Mouse (Mus musculus) lung, embryonic 14.5 days (tissue): ENCODE results near the gene Galnt10. TPM values are rescaled to one million over a fixed set of nuclear protein-coding genes. Genes with fewer than 3 reads are reported as not detected.

Source experiments
- ATAC-seq: fragments of 200-750 bp; cut with Nextera tagmentation; 2 replicates; pipeline ENCODE4 v1.8.0; 2017; ENCODE audit warnings: mild to moderate bottlenecking, moderate TSS enrichment, moderate library complexity; ENCODE audit not compliant: insufficient read depth
- DNase-seq: peaks from one replicate; pipeline ENCODE4 v3.0.0-alpha.2; 2015
- H3K27ac ChIP-seq: fragments of 300-500 bp; sonication (generic); 2 replicates; pipeline ENCODE4 v1.5.1; 2014; ENCODE audit warnings: low read depth, mild to moderate bottlenecking, moderate library complexity
- H3K27me3 ChIP-seq: fragments of 300-500 bp; sonication (generic); 2 replicates; pipeline ENCODE4 v1.6.1; 2014; ENCODE audit warnings: low read length, control low read depth; ENCODE audit not compliant: insufficient read depth
- H3K36me3 ChIP-seq: fragments of 300-500 bp; sonication (generic); 2 replicates; pipeline ENCODE4 v1.6.1; 2014; ENCODE audit warnings: control low read depth; ENCODE audit not compliant: insufficient read depth
- H3K4me1 ChIP-seq: fragments of 300-500 bp; sonication (generic); 2 replicates; pipeline ENCODE4 v1.6.1; 2014; ENCODE audit warnings: antibody characterized with exemption, control low read depth; ENCODE audit not compliant: insufficient read depth
- H3K4me2 ChIP-seq: fragments of 300-500 bp; sonication (generic); 2 replicates; pipeline ENCODE4 v1.6.1; 2014; ENCODE audit warnings: mild to moderate bottlenecking
- H3K4me3 ChIP-seq: fragments of 300-500 bp; sonication (generic); 2 replicates; pipeline ENCODE4 v1.5.1; 2014; ENCODE audit warnings: low read depth, low read length
- H3K9ac ChIP-seq: fragments of 300-500 bp; sonication (generic); 2 replicates; pipeline ENCODE4 v1.6.1; 2014
- H3K9me3 ChIP-seq: fragments of 300-500 bp; sonication (generic); 2 replicates; pipeline ENCODE4 v1.6.1; 2016; ENCODE audit warnings: low read depth, low read length, control low read depth
- CTCF ChIP-seq: IDR thresholded peaks from 2 replicates; pipeline ENCODE4 v1.5.1; 2016; ENCODE audit warnings: antibody characterized with exemption, low read depth
- WGBS: fragments of 180-500 bp; shearing (Covaris S2); extraction: QIAGEN DNeasy Blood & Tissue Kit; methylation state at CpG from one replicate; pipeline ENCODE4 v1.1.7; 2014; 5-methylcytosine and 5-hydroxymethylcytosine counted together
- polyA plus RNA-seq: library from polyadenylated mRNA; unstranded; fragments of >200 nt; fragmentation: Nextera tagmentation; extraction: Ambion mirVana; gene quantifications from 2 replicates; pipeline ENCODE4 v1.2.1, GENCODE M21; 2014

The Galnt10 gene
- polyA plus RNA-seq, 1 experiment from 2014 or later, result 11.9 TPM

GRCm38 (mm10) chr11:57753538-57754203, 108.4 kb downstream of the Galnt10 start:
- Histone ChIP-seq H3K4me1 (no peaks in the 10 kb centered on the region), H3K4me3 (no peak overlapping the region), H3K9ac (no peak overlapping the region), H3K9me3 (no peaks in the 10 kb centered on the region), H3K27me3 (no peaks in the 10 kb centered on the region), H3K36me3 (no peaks in the 10 kb centered on the region), H3K27ac (no peak overlapping the region), H3K4me2 (no peak overlapping the region)
- DNase-seq (no peak), ATAC-seq (no peak)
- TF ChIP-seq CTCF, result no peak
- 46% methylated on average over 14 of the region's 14 CpGs for WGBS

- H3K27ac ChIP-seq, result no peak overlapping the region
- no peak for DNase-seq
- TF ChIP-seq CTCF, result no peak
- H3K4me3 ChIP-seq, result no peak overlapping the region
- H3K27me3 ChIP-seq, result no peaks in the 10 kb centered on the region
- no peak for ATAC-seq
- H3K4me2 ChIP-seq, result no peak overlapping the region
- no peaks in the 10 kb centered on the region for H3K36me3 ChIP-seq
- no peak overlapping the region for H3K9ac ChIP-seq
- WGBS, result 58% methylated on average over 9 of the region's 9 CpGs
- no peaks in the 10 kb centered on the region for H3K9me3 ChIP-seq
- no peaks in the 10 kb centered on the region for H3K4me1 ChIP-seq
Observed at GRCm38 (mm10) chr11:57758621-57759020, 113.4 kb downstream of the Galnt10 start.

GRCm38 (mm10) chr11:57760509-57761058, 115.3 kb downstream of the Galnt10 start:
- Histone ChIP-seq H3K4me1 (no peaks in the 10 kb centered on the region), H3K9ac (no peak overlapping the region), H3K27me3 (no peaks in the 10 kb centered on the region), H3K9me3 (no peaks in the 10 kb centered on the region), H3K36me3 (no peaks in the 10 kb centered on the region), H3K27ac (no peak overlapping the region), H3K4me3 (no peak overlapping the region), H3K4me2 (no peak overlapping the region)
- no peak for TF ChIP-seq CTCF
- no peak for ATAC-seq
- 13% methylated on average over 14 of the region's 14 CpGs for WGBS
- no peak for DNase-seq

- Histone ChIP-seq H3K9ac (no peak overlapping the region), H3K4me2 (no peak overlapping the region), H3K27me3 (no peaks in the 10 kb centered on the region), H3K4me1 (no peaks in the 10 kb centered on the region), H3K9me3 (no peaks in the 10 kb centered on the region), H3K36me3 (no peaks in the 10 kb centered on the region), H3K4me3 (no peak overlapping the region), H3K27ac (no peak overlapping the region)
- WGBS, result 92% methylated on average over 4 of the region's 4 CpGs
- ATAC-seq, result no peak
- no peak for TF ChIP-seq CTCF
- DNase-seq, result no peak
Observed at GRCm38 (mm10) chr11:57761347-57761746, 116.1 kb downstream of the Galnt10 start.

- H3K27me3 ChIP-seq, result no peaks in the 10 kb centered on the region
- peak; percentile 24 for DNase-seq
- H3K4me2 ChIP-seq, result no peak overlapping the region
- WGBS, result 79% methylated on average over 3 of the region's 3 CpGs
- no peak overlapping the region for H3K27ac ChIP-seq
- no peak for ATAC-seq
- TF ChIP-seq CTCF, result peak; percentile 18; the same call in 1 of the 2 replicates
- no peaks in the 10 kb centered on the region for H3K36me3 ChIP-seq
- no peaks in the 10 kb centered on the region for H3K4me1 ChIP-seq
- H3K9ac ChIP-seq, result no peak overlapping the region
- no peak overlapping the region for H3K4me3 ChIP-seq
- no peaks in the 10 kb centered on the region for H3K9me3 ChIP-seq
Observed at GRCm38 (mm10) chr11:57764124-57764523, 118.9 kb downstream of the Galnt10 start.

GRCm38 (mm10) chr11:57766617-57767016, 121.4 kb downstream of the Galnt10 start:
- TF ChIP-seq CTCF, result no peak
- WGBS, result 57% methylated on average over 12 of the region's 12 CpGs
- no peaks in the 10 kb centered on the region for H3K9me3 ChIP-seq
- no peaks in the 10 kb centered on the region for H3K4me1 ChIP-seq
- ATAC-seq (no peak), DNase-seq (no peak)
- no peak overlapping the region for H3K9ac ChIP-seq
- H3K27ac ChIP-seq, result no peak overlapping the region
- H3K4me3 ChIP-seq, result no peak overlapping the region
- no peaks in the 10 kb centered on the region for H3K36me3 ChIP-seq
- H3K4me2 ChIP-seq, result no peak overlapping the region
- no peaks in the 10 kb centered on the region for H3K27me3 ChIP-seq

GRCm38 (mm10) chr11:57767171-57767570, 121.9 kb downstream of the Galnt10 start:
- TF ChIP-seq CTCF, result no peak
- Histone ChIP-seq H3K36me3 (no peaks in the 10 kb centered on the region), H3K4me3 (no peak overlapping the region), H3K27ac (no peak overlapping the region), H3K9me3 (no peaks in the 10 kb centered on the region), H3K27me3 (no peaks in the 10 kb centered on the region), H3K4me2 (no peak overlapping the region), H3K4me1 (no peaks in the 10 kb centered on the region), H3K9ac (no peak overlapping the region)
- WGBS, result 44% methylated on average over 6 of the region's 6 CpGs
- DNase-seq (no peak), ATAC-seq (no peak)
